Mouse (Mus musculus): ENCODE measurements around the gene Sept11. TPM values are rescaled to one million over a fixed set of nuclear protein-coding genes. Genes with fewer than 3 reads are reported as not detected.
A peak's percentile ranks its signal among the peaks of the same experiment; 100 is the strongest.

Gene Sept11
- total and polyA plus RNA-seq, 3 experiments, result 72.3 to 138 (median 78.5) TPM

- dilution Hi-C loops (cut with MboI; ENCODE audit: extremely low pct_ligation_motif_present, extremely low pct_unique_long_range_greater_than_20kb, low sequenced_read_pairs), result no loop called here
- TF ChIP-seq CTCF (conservative IDR thresholded peaks at IDR 0.05 in 1 of 2, IDR thresholded peaks at IDR 0.05 in 1 of 2; ENCODE audit: low read depth in 2 of 2, low read length in 2 of 2), result no peak
- TF ChIP-seq JUND (conservative IDR thresholded peaks at IDR 0.05; ENCODE audit: low read depth, low read length), result no peak
- H3K9ac ChIP-seq (ENCODE audit: insufficient read depth, low read depth), result 0 out of 2 replicates have a peak overlapping the region, but pooled peaks have one; percentile 21
These were observed 2.1 kb downstream of the Sept11 start for GRCm38 (mm10) chr5:93095301-93095700.

GRCm38 (mm10) chr5:93097204-93097906 is 4.1 kb downstream of the Sept11 start:
- peak; percentile 58 for DNase-seq (ENCODE audit: extremely low read depth)
- peak overlapping the region; percentile 15 to 38 (median 33) for H3K4me3 ChIP-seq (replicated peaks in 1 of 3; ENCODE audit: low read depth in 2 of 3, low read length in 2 of 3, poor library complexity in 1 of 3)
- H3K9me3 ChIP-seq (replicated peaks; ENCODE audit: low read length), result no peaks in the 10 kb centered on the region
- peaks cover 7 to 36% of the 10 kb centered on the region in 2 experiments for H3K36me3 ChIP-seq (replicated peaks in 1 of 2; ENCODE audit: control insufficient read depth in 1 of 2, insufficient read depth in 1 of 2, low read length in 1 of 2)
- H3K79me2 ChIP-seq (replicated peaks; ENCODE audit: control insufficient read depth, extremely low read depth, insufficient read depth, poor library complexity, severe bottlenecking), result peaks cover 85% of the 10 kb centered on the region
- H3K9ac ChIP-seq (ENCODE audit: insufficient read depth, low read depth), result peak overlapping the region; percentile 55
- peaks cover 9 to 48% of the 10 kb centered on the region in 2 experiments; a peak in 3 of 4 replicates for H3K4me1 ChIP-seq (ENCODE audit: control insufficient read depth in 1 of 2, insufficient read depth in 2 of 2)
- in situ Hi-C loops (cut with MboI; ENCODE audit: low pct_ligation_motif_present, low pct_unique_long_range_greater_than_20kb, low sequenced_read_pairs) (no loop called here), dilution Hi-C loops (cut with MboI; ENCODE audit: extremely low pct_ligation_motif_present, extremely low pct_unique_long_range_greater_than_20kb, low sequenced_read_pairs) (no loop called here)
- H3K27ac ChIP-seq (ENCODE audit: insufficient read depth, low read depth), result peak overlapping the region; percentile 53; the same call in 1 of the 2 replicates
- no peaks in the 10 kb centered on the region for H3K27me3 ChIP-seq (replicated peaks)
- peak overlapping the region; percentile 79 for H3K4me2 ChIP-seq (ENCODE audit: insufficient read depth, low read depth, poor library complexity, severe bottlenecking)
- TF ChIP-seq TBP (conservative IDR thresholded peaks at IDR 0.05; ENCODE audit: low read depth, low read length) (0 out of 2 replicates have a peak, but pooled peaks have one; percentile 46), TCF12 (IDR thresholded peaks at IDR 0.05; ENCODE audit: low read depth, low read length) (peak; percentile 72; the same call in 1 of the 2 replicates), SMC3 (IDR thresholded peaks at IDR 0.05; ENCODE audit: low read depth, low read length) (peak; percentile 23; the same call in 1 of the 2 replicates), NRF1 (IDR thresholded peaks at IDR 0.05; ENCODE audit: low read depth, low read length) (no peak), MXI1 (IDR thresholded peaks at IDR 0.05; ENCODE audit: low read depth, low read length) (peak; percentile 60; the same call in 1 of the 2 replicates), JUND (conservative IDR thresholded peaks at IDR 0.05; ENCODE audit: low read depth, low read length) (no peak), UBTF (IDR thresholded peaks at IDR 0.05; ENCODE audit: low read depth, low read length) (no peak), POLR2A (IDR thresholded peaks at IDR 0.05; ENCODE audit: low read depth, low read length) (no peak), EP300 (IDR thresholded peaks at IDR 0.05; ENCODE audit: low read length) (peak; percentile 64), RAD21 (IDR thresholded peaks at IDR 0.05; ENCODE audit: low read depth, low read length) (peak; percentile 2), CHD1 (IDR thresholded peaks at IDR 0.05; ENCODE audit: low read depth, low read length) (no peak; the same call in 1 of the 2 replicates), ZC3H11A (IDR thresholded peaks at IDR 0.05; ENCODE audit: low read depth, low read length) (no peak), PAX5 (IDR thresholded peaks at IDR 0.05; ENCODE audit: low read length) (no peak), CHD2 (IDR thresholded peaks at IDR 0.05; ENCODE audit: low read length) (no peak), POLR2AphosphoS2 (IDR thresholded peaks at IDR 0.05; ENCODE audit: low read depth, low read length) (no peak), USF2 (conservative IDR thresholded peaks at IDR 0.05; ENCODE audit: low read depth, low read length) (no peak; the same call in 1 of the 2 replicates), ELF1 (IDR thresholded peaks at IDR 0.05; ENCODE audit: low read depth, low read length) (no peak), MAFK (IDR thresholded peaks at IDR 0.05; ENCODE audit: insufficient replicate concordance, low read length) (no peak), MEF2A (IDR thresholded peaks at IDR 0.05; ENCODE audit: borderline replicate concordance, low read depth, low read length) (peak; percentile 24; the same call in 1 of the 2 replicates), IRF4 (IDR thresholded peaks at IDR 0.05; ENCODE audit: low read depth, low read length) (no peak), ZKSCAN1 (IDR thresholded peaks at IDR 0.05; ENCODE audit: borderline replicate concordance, low read depth, low read length) (no peak), MYC (IDR thresholded peaks at IDR 0.05; ENCODE audit: low read depth, low read length) (0 out of 2 replicates have a peak, but pooled peaks have one; percentile 34), ZMIZ1 (IDR thresholded peaks at IDR 0.05; ENCODE audit: low read depth, low read length) (no peak), GABPA (IDR thresholded peaks at IDR 0.05; ENCODE audit: insufficient replicate concordance, low read depth, low read length) (no peak), RCOR1 (conservative IDR thresholded peaks at IDR 0.05; ENCODE audit: low read depth, low read length) (no peak), ZNF384 (IDR thresholded peaks at IDR 0.05; ENCODE audit: low read depth, low read length) (no peak), KAT2A (IDR thresholded peaks at IDR 0.05; ENCODE audit: insufficient replicate concordance, low read length) (no peak), HCFC1 (IDR thresholded peaks at IDR 0.05; ENCODE audit: low read depth, low read length) (peak; percentile 40), MAZ (IDR thresholded peaks at IDR 0.05; ENCODE audit: low read depth, low read length) (no peak), ETS1 (conservative IDR thresholded peaks at IDR 0.05; ENCODE audit: low read depth, low read length) (peak; percentile 62)

More at GRCm38 (mm10) chr5:93095301-93095700, 2.1 kb downstream of the Sept11 start:
- Histone ChIP-seq H3K4me1 (ENCODE audit: control insufficient read depth in 1 of 2, insufficient read depth in 2 of 2) (peaks cover 11 to 64% of the 10 kb centered on the region in 2 experiments; a peak in 3 of 4 replicates), H3K27me3 (replicated peaks) (no peaks in the 10 kb centered on the region), H3K36me3 (replicated peaks in 1 of 2; ENCODE audit: control insufficient read depth in 1 of 2, insufficient read depth in 1 of 2, low read length in 1 of 2) (peaks cover 0 to 18% of the 10 kb centered on the region in 2 experiments), H3K9me3 (replicated peaks; ENCODE audit: low read length) (no peaks in the 10 kb centered on the region), H3K4me2 (ENCODE audit: insufficient read depth, low read depth, poor library complexity, severe bottlenecking) (peak overlapping the region; percentile 92), H3K79me2 (replicated peaks; ENCODE audit: control insufficient read depth, extremely low read depth, insufficient read depth, poor library complexity, severe bottlenecking) (peaks cover 65% of the 10 kb centered on the region), H3K4me3 (replicated peaks in 1 of 3; ENCODE audit: low read depth in 2 of 3, low read length in 2 of 3, poor library complexity in 1 of 3) (peak overlapping the region; percentile 17 to 94 (median 78)), H3K27ac (ENCODE audit: insufficient read depth, low read depth) (no peak overlapping the region)
- DNase-seq (ENCODE audit: extremely low read depth), result no peak
- in situ Hi-C loops (cut with MboI; ENCODE audit: low pct_ligation_motif_present, low pct_unique_long_range_greater_than_20kb, low sequenced_read_pairs), result no loop called here

Data from CH12.LX (cell line).